Mouse (Mus musculus) CH12.LX (cell line): ENCODE results near the gene Pde8b.

Source experiments
- BHLHE40 ChIP-seq: IDR thresholded peaks from 2 replicates; pipeline ENCODE4 v1.6.1; 2011; ENCODE audit warnings: mild to moderate bottlenecking, low read depth, low read length, improper control_type of control experiment
- CTCF ChIP-seq, 2 experiments: IDR thresholded peaks in 1 of 2; conservative IDR thresholded peaks in 1 of 2; 2 replicates each; pipeline ENCODE4 v1.5.1; 2011 to 2012; ENCODE audit warnings: low read depth in 2 of 2, low read length in 2 of 2, improper control_type of control experiment in 1 of 2, inconsistent platforms in 1 of 2, mild to moderate bottlenecking in 1 of 2, moderate library complexity in 1 of 2
- HCFC1 ChIP-seq: IDR thresholded peaks from 2 replicates; pipeline ENCODE4 v1.6.1; 2012; ENCODE audit warnings: low read depth, mild to moderate bottlenecking, inconsistent platforms, low read length, improper control_type of control experiment
- JUN ChIP-seq: IDR thresholded peaks from 2 replicates; pipeline ENCODE4 v1.6.1; 2011; ENCODE audit warnings: low read depth, mild to moderate bottlenecking, low read length, improper control_type of control experiment, moderate library complexity; ENCODE audit not compliant: insufficient read depth
- KAT2A ChIP-seq: IDR thresholded peaks from 2 replicates; pipeline ENCODE4 v1.6.1; 2012; ENCODE audit warnings: low read length, improper control_type of control experiment, inconsistent platforms; ENCODE audit not compliant: insufficient replicate concordance
- MEF2A ChIP-seq: IDR thresholded peaks from 2 replicates; pipeline ENCODE4 v1.6.1; 2014; ENCODE audit warnings: low read depth, mild to moderate bottlenecking, inconsistent platforms, low read length, improper control_type of control experiment, borderline replicate concordance
- POLR2A ChIP-seq: IDR thresholded peaks from 2 replicates; pipeline ENCODE4 v1.6.1; 2011; ENCODE audit warnings: low read depth, mild to moderate bottlenecking, improper control_type of control experiment, low read length
- RCOR1 ChIP-seq: conservative IDR thresholded peaks from 2 replicates; pipeline ENCODE4 v1.6.1; 2012; ENCODE audit warnings: low read depth, mild to moderate bottlenecking, inconsistent platforms, low read length, improper control_type of control experiment
- ZKSCAN1 ChIP-seq: IDR thresholded peaks from 2 replicates; pipeline ENCODE4 v1.6.1; 2012; ENCODE audit warnings: low read depth, inconsistent platforms, low read length, improper control_type of control experiment, borderline replicate concordance

DNA sequence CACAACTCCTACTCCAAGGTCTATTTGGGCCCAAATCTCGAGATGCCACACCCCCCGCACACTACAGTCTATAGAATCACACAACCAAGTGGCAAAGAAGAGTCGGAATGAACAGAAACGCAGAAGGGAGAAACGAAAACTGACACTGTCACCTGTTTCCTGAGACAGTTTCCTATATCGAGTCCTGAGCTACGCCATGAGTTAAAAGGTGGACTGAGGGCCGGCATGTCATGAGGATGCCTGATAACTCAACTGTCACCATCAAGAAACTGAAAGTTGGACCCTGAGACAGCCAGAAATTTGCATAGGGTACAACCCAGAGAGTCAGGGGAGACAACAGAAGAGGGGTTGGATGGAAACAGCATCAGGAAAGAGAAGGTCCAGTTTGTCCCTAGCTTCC lies 148.8 kb downstream of the Pde8b start:
- TF ChIP-seq HCFC1 (no peak), CTCF (conservative IDR thresholded peaks at IDR 0.05 in 1 of 2, IDR thresholded peaks at IDR 0.05 in 1 of 2; ENCODE audit: low read depth in 2 of 2, low read length in 2 of 2) (no peak), POLR2A (no peak), MEF2A (no peak), BHLHE40 (peak; percentile 27), ZKSCAN1 (no peak), RCOR1 (no peak), KAT2A (no peak), JUN (no peak)
